Mouse (Mus musculus) liver, embryonic 15.5 days (tissue): ENCODE results near the gene Csf3. TPM values are rescaled to one million over a fixed set of nuclear protein-coding genes. Genes with fewer than 3 reads are reported as not detected.

Experiments used
- ATAC-seq: fragments of 200-750 bp; cut with Nextera tagmentation; 2 replicates; pipeline ENCODE4 v1.8.0; 2017; ENCODE audit warnings: moderate number of reproducible peaks, mild to moderate bottlenecking, moderate library complexity; ENCODE audit not compliant: insufficient read depth
- H3K27ac ChIP-seq: fragments of 300-500 bp; sonication (generic); replicated peaks from 2 replicates; pipeline ENCODE4 v1.5.1; 2015; ENCODE audit warnings: mild to moderate bottlenecking, inconsistent platforms
- H3K27me3 ChIP-seq: fragments of 300-500 bp; sonication (generic); 2 replicates; pipeline ENCODE4 v1.6.1; 2015; ENCODE audit warnings: mild to moderate bottlenecking, inconsistent platforms
- H3K36me3 ChIP-seq: fragments of 300-500 bp; sonication (generic); replicated peaks from 2 replicates; pipeline ENCODE4 v1.6.1; 2015; ENCODE audit warnings: moderate library complexity, mild to moderate bottlenecking, inconsistent platforms
- H3K4me1 ChIP-seq: fragments of 300-500 bp; sonication (generic); replicated peaks from 2 replicates; pipeline ENCODE4 v1.6.1; 2015; ENCODE audit warnings: inconsistent platforms
- H3K4me2 ChIP-seq: fragments of 300-500 bp; sonication (generic); 2 replicates; pipeline ENCODE4 v1.6.1; 2015; ENCODE audit warnings: moderate library complexity, mild to moderate bottlenecking, inconsistent platforms
- H3K4me3 ChIP-seq: fragments of 300-500 bp; sonication (generic); replicated peaks from 2 replicates; pipeline ENCODE4 v1.5.1; 2015; ENCODE audit warnings: mild to moderate bottlenecking, inconsistent platforms
- H3K9ac ChIP-seq: fragments of 300-500 bp; sonication (generic); 2 replicates; pipeline ENCODE4 v1.6.1; 2015; ENCODE audit warnings: moderate library complexity, mild to moderate bottlenecking, inconsistent platforms
- H3K9me3 ChIP-seq: fragments of 300-500 bp; sonication (generic); replicated peaks from 2 replicates; pipeline ENCODE4 v1.6.1; 2016; ENCODE audit warnings: inconsistent platforms
- WGBS: fragments of 180-500 bp; shearing (Covaris S2); methylation state at CpG from one replicate; pipeline ENCODE4 v1.1.7; 2015; ENCODE audit warnings: mixed read lengths; ENCODE audit not compliant: insufficient replicate concordance; 5-methylcytosine and 5-hydroxymethylcytosine counted together
- polyA plus RNA-seq: library from polyadenylated mRNA; unstranded; fragments of >200 nt; fragmentation: Nextera tagmentation; extraction: Ambion mirVana; gene quantifications from 2 replicates; pipeline ENCODE4 v1.2.1, GENCODE M21; 2015

Gene Csf3
- polyA plus RNA-seq, 1 experiment from 2014 or later: not detected

- no peaks in the 10 kb centered on the region for H3K9me3 ChIP-seq
- WGBS: 78% methylated on average over 14 of the region's 14 CpGs
- no peak overlapping the region for H3K4me2 ChIP-seq
- H3K4me1 ChIP-seq: no peaks in the 10 kb centered on the region
- H3K27me3 ChIP-seq: no peaks in the 10 kb centered on the region; the same call in 1 of the 2 replicates
- no peak for ATAC-seq
- peaks cover 49% of the 10 kb centered on the region for H3K36me3 ChIP-seq
- H3K4me3 ChIP-seq: no peak overlapping the region
- no peak overlapping the region for H3K9ac ChIP-seq
- no peak overlapping the region for H3K27ac ChIP-seq
Measured at GRCm38 (mm10) chr11:98696454-98697216, 4.4 kb upstream of the Csf3 start.

GRCm38 (mm10) chr11:98697225-98697624, 3.8 kb upstream of the Csf3 start:
- Histone ChIP-seq H3K4me1 (no peaks in the 10 kb centered on the region), H3K27me3 (no peaks in the 10 kb centered on the region; the same call in 1 of the 2 replicates), H3K27ac (no peak overlapping the region), H3K36me3 (peaks cover 43% of the 10 kb centered on the region), H3K9me3 (no peaks in the 10 kb centered on the region), H3K4me3 (no peak overlapping the region), H3K4me2 (no peak overlapping the region), H3K9ac (no peak overlapping the region)
- 84% methylated on average over 12 of the region's 12 CpGs for WGBS
- ATAC-seq: no peak

GRCm38 (mm10) chr11:98698849-98699640, 2.0 kb upstream of the Csf3 start:
- no peak overlapping the region for H3K27ac ChIP-seq
- H3K9me3 ChIP-seq: no peaks in the 10 kb centered on the region
- no peaks in the 10 kb centered on the region; the same call in 1 of the 2 replicates for H3K4me1 ChIP-seq
- no peak overlapping the region for H3K4me2 ChIP-seq
- WGBS: 73% methylated on average over 16 of the region's 16 CpGs
- no peak for ATAC-seq
- H3K36me3 ChIP-seq: peaks cover 25% of the 10 kb centered on the region
- H3K27me3 ChIP-seq: no peaks in the 10 kb centered on the region; the same call in 1 of the 2 replicates
- no peak overlapping the region for H3K4me3 ChIP-seq
- H3K9ac ChIP-seq: no peak overlapping the region

GRCm38 (mm10) chr11:98699911-98700310, 1.2 kb upstream of the Csf3 start:
- no peaks in the 10 kb centered on the region; the same call in 1 of the 2 replicates for H3K4me1 ChIP-seq
- no peak overlapping the region for H3K27ac ChIP-seq
- peaks cover 25% of the 10 kb centered on the region for H3K36me3 ChIP-seq
- H3K4me2 ChIP-seq: no peak overlapping the region
- H3K27me3 ChIP-seq: no peaks in the 10 kb centered on the region; the same call in 1 of the 2 replicates
- WGBS: 28% methylated on average over 4 of the region's 4 CpGs
- no peak for ATAC-seq
- no peak overlapping the region for H3K9ac ChIP-seq
- H3K4me3 ChIP-seq: no peak overlapping the region
- no peaks in the 10 kb centered on the region for H3K9me3 ChIP-seq

GRCm38 (mm10) chr11:98702323-98702722, 1.3 kb downstream of the Csf3 start:
- H3K4me2 ChIP-seq: no peak overlapping the region
- no peak overlapping the region for H3K4me3 ChIP-seq
- H3K9ac ChIP-seq: no peak overlapping the region
- no peaks in the 10 kb centered on the region; the same call in 1 of the 2 replicates for H3K27me3 ChIP-seq
- peaks cover 33% of the 10 kb centered on the region for H3K36me3 ChIP-seq
- no peak overlapping the region for H3K27ac ChIP-seq
- H3K4me1 ChIP-seq: no peaks in the 10 kb centered on the region; the same call in 1 of the 2 replicates
- H3K9me3 ChIP-seq: no peaks in the 10 kb centered on the region
- ATAC-seq: no peak
- WGBS: 59% methylated on average over 5 of the region's 5 CpGs

GRCm38 (mm10) chr11:98705021-98705420, 4.0 kb downstream of the Csf3 start:
- H3K9ac ChIP-seq: no peak overlapping the region
- no peak overlapping the region for H3K4me2 ChIP-seq
- H3K4me1 ChIP-seq: peaks cover 23% of the 10 kb centered on the region
- H3K27ac ChIP-seq: no peak overlapping the region
- 82% methylated on average over 10 of the region's 10 CpGs for WGBS
- H3K27me3 ChIP-seq: no peaks in the 10 kb centered on the region; the same call in 1 of the 2 replicates
- ATAC-seq: no peak
- no peak overlapping the region for H3K4me3 ChIP-seq
- H3K9me3 ChIP-seq: no peaks in the 10 kb centered on the region
- peaks cover 54% of the 10 kb centered on the region for H3K36me3 ChIP-seq

GRCm38 (mm10) chr11:98707401-98708281, 6.6 kb downstream of the Csf3 start:
- H3K27me3 ChIP-seq: no peaks in the 10 kb centered on the region
- no peak overlapping the region for H3K4me2 ChIP-seq
- no peak for ATAC-seq
- WGBS: 86% methylated on average over 22 of the region's 22 CpGs
- no peak overlapping the region for H3K9ac ChIP-seq
- peak overlapping the region; percentile 52; the same call in 1 of the 2 replicates for H3K27ac ChIP-seq
- no peak overlapping the region for H3K4me3 ChIP-seq
- H3K36me3 ChIP-seq: peaks cover 65% of the 10 kb centered on the region
- no peaks in the 10 kb centered on the region for H3K9me3 ChIP-seq
- H3K4me1 ChIP-seq: peaks cover 42% of the 10 kb centered on the region

GRCm38 (mm10) chr11:98708282-98708956, 7.4 kb downstream of the Csf3 start:
- 62% methylated on average over 19 of the region's 19 CpGs for WGBS
- H3K4me3 ChIP-seq: no peak overlapping the region
- H3K9me3 ChIP-seq: no peaks in the 10 kb centered on the region
- H3K9ac ChIP-seq: no peak overlapping the region
- H3K4me1 ChIP-seq: peaks cover 42% of the 10 kb centered on the region
- ATAC-seq: no peak
- H3K36me3 ChIP-seq: peaks cover 73% of the 10 kb centered on the region
- no peak overlapping the region for H3K4me2 ChIP-seq
- no peaks in the 10 kb centered on the region for H3K27me3 ChIP-seq
- H3K27ac ChIP-seq: peak overlapping the region; percentile 52

GRCm38 (mm10) chr11:98709001-98709741, 8.1 kb downstream of the Csf3 start:
- WGBS: 52% methylated on average over 26 of the region's 26 CpGs
- H3K9ac ChIP-seq: no peak overlapping the region
- H3K27me3 ChIP-seq: no peaks in the 10 kb centered on the region
- H3K4me1 ChIP-seq: peaks cover 42% of the 10 kb centered on the region
- ATAC-seq: no peak
- H3K9me3 ChIP-seq: no peaks in the 10 kb centered on the region
- peaks cover 78% of the 10 kb centered on the region for H3K36me3 ChIP-seq
- H3K4me2 ChIP-seq: no peak overlapping the region
- H3K27ac ChIP-seq: peak overlapping the region; percentile 48
- no peak overlapping the region for H3K4me3 ChIP-seq
